Mouse (Mus musculus) heart, adult 2 months (tissue): ENCODE data around the gene Ccl28.
"Not testable (repeated sequence)": the region's sequence is repeated elsewhere in the genome, so short reads cannot be mapped to it uniquely, and the experiment has no call there.

Experiments used
- CTCF ChIP-seq: fragments of 200-600 bp; IDR thresholded peaks from 2 replicates; pipeline ENCODE4 v1.8.1; 2022; ENCODE audit warnings: antibody characterized with exemption, mild to moderate bottlenecking, moderate library complexity
- EP300 ChIP-seq: fragments of 200-500 bp; IDR thresholded peaks from 2 replicates; pipeline ENCODE4 v1.6.1; 2011; ENCODE audit warnings: low read depth, low read length, control low read depth; ENCODE audit not compliant: insufficient read depth
- POLR2A ChIP-seq: fragments of 200-500 bp; IDR thresholded peaks from 2 replicates; pipeline ENCODE4 v1.6.1; 2011; ENCODE audit warnings: mild to moderate bottlenecking, low read depth, low read length, control low read depth; ENCODE audit not compliant: insufficient read depth

- TF ChIP-seq POLR2A, CTCF, EP300: not testable (repeated sequence)
These were observed 27.1 kb upstream of the Ccl28 start for GRCm38 (mm10) chr13:119596321-119597211.
